Comparison of ENCODE assay signal across 7 mouse cellular contexts in genomic region chr1:72944805-72945749, GRCm38 (mm10).
A peak's percentile ranks its signal among the peaks of the same experiment; 100 is the strongest.
DNase-seq lines count a peak whose midpoint lies in the region; ATAC-seq and TF ChIP-seq lines count a peak whose summit lies in the region.

No protein-coding gene starts in this region.

- H3K9ac ChIP-seq in forebrain, embryonic 11.5 days (ENCODE audit: low read length), result peak overlapping the region; percentile 12; the same call in 1 of the 2 replicates
- no peak overlapping the region for H3K9ac ChIP-seq in midbrain, postnatal 0 days (replicated peaks; ENCODE audit: low read length, poor library complexity, severe bottlenecking)

- H3K4me1 ChIP-seq in forebrain, embryonic 11.5 days (replicated peaks; ENCODE audit: control insufficient read depth, insufficient read depth, low read length), result peaks cover 10% of the 10 kb centered on the region
- H3K4me1 ChIP-seq in midbrain, postnatal 0 days (ENCODE audit: insufficient read depth, low read length), result 0 out of 2 replicates have a peak, but pooled peaks cover 4% of the 10 kb centered on the region

- TF ChIP-seq CTCF in midbrain, postnatal 0 days (IDR thresholded peaks at IDR 0.05), result no peak

- no peaks in the 10 kb centered on the region for H3K36me3 ChIP-seq in forebrain, embryonic 11.5 days (ENCODE audit: control insufficient read depth, insufficient read depth, low read length)
- H3K36me3 ChIP-seq in midbrain, postnatal 0 days (ENCODE audit: insufficient read depth, low read length), result no peaks in the 10 kb centered on the region

- no peaks in the 10 kb centered on the region for H3K9me3 ChIP-seq in forebrain, embryonic 11.5 days (ENCODE audit: control insufficient read depth, low read length)
- H3K9me3 ChIP-seq in midbrain, postnatal 0 days (ENCODE audit: low read length), result no peaks in the 10 kb centered on the region

- H3K4me2 ChIP-seq in forebrain, embryonic 11.5 days (ENCODE audit: low read depth, low read length, severe bottlenecking), result peak overlapping the region; percentile 46
- peak overlapping the region; percentile 29 for H3K4me2 ChIP-seq in midbrain, postnatal 0 days (ENCODE audit: low read depth, low read length, poor library complexity, severe bottlenecking)

- ATAC-seq in common myeloid progenitor, adult 5-6 weeks (replicated peaks; ENCODE audit: low read depth, poor library complexity, severe bottlenecking), result 0 out of 2 replicates have a peak, but pooled peaks have one; percentile 25
- ATAC-seq in forebrain, embryonic 11.5 days (replicated peaks; ENCODE audit: low FRiP score), result peak; percentile 51; the same call in 1 of the 2 replicates
- no peak for ATAC-seq in midbrain, postnatal 0 days (ENCODE audit: low FRiP score)

- H3K27me3 ChIP-seq in forebrain, embryonic 11.5 days (ENCODE audit: control insufficient read depth, insufficient read depth, low read length), result no peaks in the 10 kb centered on the region
- H3K27me3 ChIP-seq in midbrain, postnatal 0 days (ENCODE audit: insufficient read depth, low read length), result no peaks in the 10 kb centered on the region

- H3K27ac ChIP-seq in forebrain, embryonic 11.5 days (ENCODE audit: low read depth, low read length), result no peak overlapping the region
- H3K27ac ChIP-seq in midbrain, postnatal 0 days (ENCODE audit: low read depth, low read length), result no peak overlapping the region

- 7% methylated on average over 21 of the region's 21 CpGs for WGBS in forebrain, embryonic 11.5 days
- 12% methylated on average over 21 of the region's 21 CpGs for WGBS in midbrain, postnatal 0 days

- no peak for DNase-seq in forebrain, embryonic 11.5 days (ENCODE audit: low spot score)
- peak; percentile 20 to 25 for DNase-seq in kidney, postnatal 36 days
- DNase-seq in midbrain, postnatal 0 days (ENCODE audit: low spot score), result no peak
- DNase-seq in right cerebral cortex, postnatal 4 days, result no peak
- no peak for DNase-seq in MN1 (ENCODE audit: low spot score)
- DNase-seq in ovary, postnatal 14 days (ENCODE audit: low spot score), result no peak

- H3K4me3 ChIP-seq in forebrain, embryonic 11.5 days (ENCODE audit: low read depth, low read length), result peak overlapping the region; percentile 3; the same call in 1 of the 2 replicates
- H3K4me3 ChIP-seq in midbrain, postnatal 0 days (ENCODE audit: low read depth, low read length), result no peak overlapping the region

Comparison
In these comparisons a context has a peak if more than half of its experiments do, and no peak if none do; other contexts are left out.
1. DNase-seq: peak in kidney, postnatal 36 days (2 of 2); none in forebrain, embryonic 11.5 days (single experiment), midbrain, postnatal 0 days (single experiment), right cerebral cortex, postnatal 4 days (single experiment), MN1 (single experiment) and ovary, postnatal 14 days (single experiment).